Mouse (Mus musculus) lung, embryonic 16.5 days (tissue): ENCODE data around the gene Spem2. TPM values are rescaled to one million over a fixed set of nuclear protein-coding genes. Genes with fewer than 3 reads are reported as not detected.
A peak's percentile ranks its signal among the peaks of the same experiment; 100 is the strongest.

Experiments used
- ATAC-seq: fragments of 200-750 bp; cut with Nextera tagmentation; 2 replicates; pipeline ENCODE4 v1.8.0; 2017; ENCODE audit warnings: low read depth, mild to moderate bottlenecking, moderate library complexity
- H3K27ac ChIP-seq: fragments of 300-500 bp; sonication (generic); 2 replicates; pipeline ENCODE4 v1.5.1; 2014; ENCODE audit warnings: mild to moderate bottlenecking, control low read depth, low read length
- H3K27me3 ChIP-seq: fragments of 300-500 bp; sonication (generic); 2 replicates; pipeline ENCODE4 v1.6.1; 2014; ENCODE audit warnings: low read depth, low read length, mixed read lengths; ENCODE audit not compliant: control insufficient read depth, insufficient read depth
- H3K36me3 ChIP-seq: fragments of 300-500 bp; sonication (generic); 2 replicates; pipeline ENCODE4 v1.6.1; 2014; ENCODE audit warnings: low read length; ENCODE audit not compliant: control insufficient read depth, insufficient read depth
- H3K4me1 ChIP-seq: fragments of 300-500 bp; sonication (generic); replicated peaks from 2 replicates; pipeline ENCODE4 v1.6.1; 2014; ENCODE audit warnings: low read length, mixed read lengths; ENCODE audit not compliant: control insufficient read depth, insufficient read depth
- H3K4me2 ChIP-seq: fragments of 300-500 bp; sonication (generic); 2 replicates; pipeline ENCODE4 v1.6.1; 2014; ENCODE audit warnings: low read depth, low read length, control low read depth
- H3K4me3 ChIP-seq: fragments of 300-500 bp; sonication (generic); 2 replicates; pipeline ENCODE4 v1.5.1; 2014; ENCODE audit warnings: mild to moderate bottlenecking, low read length, control low read depth
- H3K9ac ChIP-seq: fragments of 300-500 bp; sonication (generic); 2 replicates; pipeline ENCODE4 v1.6.1; 2014; ENCODE audit warnings: low read length, control low read depth
- H3K9me3 ChIP-seq: fragments of 300-500 bp; sonication (generic); 2 replicates; pipeline ENCODE4 v1.6.1; 2016; ENCODE audit warnings: low read length; ENCODE audit not compliant: control insufficient read depth
- WGBS: fragments of 180-500 bp; shearing (Covaris S2); extraction: QIAGEN DNeasy Blood & Tissue Kit; methylation state at CpG from one replicate; pipeline ENCODE4 v1.1.7; 2014; 5-methylcytosine and 5-hydroxymethylcytosine counted together
- polyA plus RNA-seq: library from polyadenylated mRNA; unstranded; fragments of >200 nt; fragmentation: Nextera tagmentation; extraction: Ambion mirVana; gene quantifications from 2 replicates; pipeline ENCODE4 v1.2.1, GENCODE M21; 2015

The Spem2 gene
- polyA plus RNA-seq, 1 experiment from 2014 or later: not detected

GRCm38 (mm10) chr11:69818871-69819270 is 606 bp upstream of the Spem2 start:
- no peaks in the 10 kb centered on the region for H3K27me3 ChIP-seq
- H3K36me3 ChIP-seq: no peaks in the 10 kb centered on the region
- no peak for ATAC-seq
- no peak overlapping the region for H3K4me3 ChIP-seq
- H3K4me1 ChIP-seq: no peaks in the 10 kb centered on the region
- 0 out of 2 replicates have a peak, but pooled peaks cover 2% of the 10 kb centered on the region for H3K9me3 ChIP-seq
- no peak overlapping the region for H3K9ac ChIP-seq
- no peak overlapping the region for H3K27ac ChIP-seq
- 86% methylated on average over 8 of the region's 8 CpGs for WGBS
- no peak overlapping the region for H3K4me2 ChIP-seq

DNA sequence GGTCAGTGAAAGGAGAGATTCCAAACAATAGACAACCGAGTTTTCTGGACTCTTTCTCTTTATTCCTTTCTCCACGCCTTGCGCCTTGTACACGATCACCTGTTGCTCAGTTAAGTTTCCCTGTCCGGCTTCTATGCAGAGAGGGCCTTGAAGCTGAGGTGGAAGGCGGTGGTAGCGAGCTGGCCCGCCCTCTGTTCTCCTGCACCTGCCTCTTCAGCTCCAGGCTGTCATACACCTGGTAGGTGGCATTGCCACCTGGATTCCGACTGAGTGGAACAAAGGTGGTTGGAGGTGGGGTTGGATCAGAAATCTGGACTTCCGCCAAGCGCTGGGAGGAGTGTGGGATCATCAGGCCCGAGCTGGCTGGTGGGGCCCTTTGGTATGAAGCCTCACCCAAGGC is 1.7 kb downstream of the Spem2 start:
- Histone ChIP-seq H3K27ac (no peak overlapping the region), H3K4me3 (no peak overlapping the region), H3K27me3 (no peaks in the 10 kb centered on the region), H3K36me3 (no peaks in the 10 kb centered on the region), H3K9ac (no peak overlapping the region), H3K9me3 (0 out of 2 replicates have a peak, but pooled peaks cover 2% of the 10 kb centered on the region), H3K4me1 (no peaks in the 10 kb centered on the region), H3K4me2 (no peak overlapping the region)
- WGBS: 85% methylated on average over 12 of the region's 12 CpGs
- ATAC-seq: no peak

GRCm38 (mm10) chr11:69815155-69815554 is 3.1 kb downstream of the Spem2 start, which contains the start of gene Gm39566:
TSS of gene Gm39566 (minus strand) at chr11:69815298.
- Histone ChIP-seq H3K9ac (no peak within 1 kb of the TSS), H3K27me3 (no peaks in the 10 kb centered on the region), H3K4me1 (no peaks in the 10 kb centered on the region), H3K4me2 (no peak within 1 kb of the TSS), H3K9me3 (0 out of 2 replicates have a peak, but pooled peaks cover 2% of the 10 kb centered on the region), H3K4me3 (no peak within 1 kb of the TSS), H3K27ac (no peak within 1 kb of the TSS), H3K36me3 (no peaks in the 10 kb centered on the region)
- ATAC-seq: no peak
- WGBS: 65% methylated on average over 10 of the region's 10 CpGs

GRCm38 (mm10) chr11:69810280-69810679 is 8.0 kb downstream of the Spem2 start:
- no peak overlapping the region for H3K9ac ChIP-seq
- H3K36me3 ChIP-seq: no peaks in the 10 kb centered on the region
- no peak overlapping the region for H3K4me2 ChIP-seq
- H3K27me3 ChIP-seq: peaks cover 4% of the 10 kb centered on the region; the same call in 1 of the 2 replicates
- peaks cover 3% of the 10 kb centered on the region; the same call in 1 of the 2 replicates for H3K9me3 ChIP-seq
- no peaks in the 10 kb centered on the region for H3K4me1 ChIP-seq
- no peak for ATAC-seq
- no peak overlapping the region for H3K27ac ChIP-seq
- H3K4me3 ChIP-seq: no peak overlapping the region

- Histone ChIP-seq H3K9ac (no peak overlapping the region), H3K27ac (no peak overlapping the region), H3K4me2 (no peak overlapping the region), H3K36me3 (no peaks in the 10 kb centered on the region), H3K4me1 (peaks cover 21% of the 10 kb centered on the region), H3K9me3 (peaks cover 3% of the 10 kb centered on the region; the same call in 1 of the 2 replicates), H3K4me3 (no peak overlapping the region), H3K27me3 (peaks cover 19% of the 10 kb centered on the region)
- no peak for ATAC-seq
- WGBS: 67% methylated on average over 2 of the region's 2 CpGs
These were observed 10.6 kb downstream of the Spem2 start for GRCm38 (mm10) chr11:69807641-69808040.

GRCm38 (mm10) chr11:69806378-69806777 is 11.9 kb downstream of the Spem2 start:
- H3K36me3 ChIP-seq: no peaks in the 10 kb centered on the region
- no peak overlapping the region for H3K9ac ChIP-seq
- peaks cover 28% of the 10 kb centered on the region for H3K4me1 ChIP-seq
- H3K4me3 ChIP-seq: no peak overlapping the region
- peaks cover 3% of the 10 kb centered on the region; the same call in 1 of the 2 replicates for H3K9me3 ChIP-seq
- no peak overlapping the region for H3K27ac ChIP-seq
- 71% methylated on average over 4 of the region's 4 CpGs for WGBS
- ATAC-seq: no peak
- H3K4me2 ChIP-seq: no peak overlapping the region
- H3K27me3 ChIP-seq: peaks cover 28% of the 10 kb centered on the region

DNA sequence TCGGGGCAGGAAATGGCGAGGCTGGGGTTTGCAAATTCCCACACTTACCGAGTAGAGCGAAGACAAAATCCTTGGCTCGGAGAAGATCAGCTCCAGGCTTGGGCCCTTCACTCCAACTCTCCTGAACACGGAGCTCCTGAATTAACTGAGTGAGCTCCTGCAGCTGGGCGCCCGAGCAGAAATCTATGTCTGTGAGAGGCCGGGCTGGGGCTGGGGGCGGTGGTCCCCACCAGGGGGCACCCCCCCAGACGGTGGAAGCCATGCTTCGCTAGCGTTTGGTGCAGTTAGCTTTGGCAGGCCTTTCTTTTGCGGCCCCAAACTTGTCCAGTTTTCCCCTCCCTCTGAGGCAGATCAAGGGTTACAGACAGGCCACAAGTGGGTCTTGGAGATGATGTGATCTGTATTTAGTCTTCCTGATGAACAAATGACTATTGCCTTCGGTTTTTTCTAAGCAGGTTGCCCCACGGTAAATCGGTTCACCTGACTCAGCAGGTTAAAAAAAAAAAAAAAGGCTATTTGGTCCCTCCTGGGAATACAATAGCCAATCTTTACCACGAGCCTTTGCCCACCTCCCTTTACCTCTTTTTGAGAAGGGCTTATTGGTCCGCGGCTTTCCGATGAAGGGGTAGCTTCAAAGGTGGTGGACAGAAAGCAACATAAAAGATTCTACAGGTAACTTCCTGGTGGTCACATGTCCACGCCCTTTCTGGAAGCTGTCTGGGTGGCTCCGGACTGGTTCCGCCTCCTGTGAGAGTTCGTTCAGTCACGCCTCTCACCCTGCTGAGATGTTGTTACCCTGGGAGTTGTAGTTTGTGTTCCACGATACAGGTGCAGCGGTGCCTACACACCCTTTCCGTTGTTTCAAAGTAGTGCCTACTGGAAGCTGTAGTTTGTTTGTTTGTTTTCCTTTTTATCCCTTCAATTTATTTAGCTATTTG is 13.0 kb downstream of the Spem2 start, which contains the start of gene Tmem102:
Tmem102 (minus strand) TSS at position 653 of the 938 bp plus-strand sequence.
- Histone ChIP-seq H3K9ac (peak within 1 kb of the TSS; percentile 75), H3K9me3 (peaks cover 3% of the 10 kb centered on the region; the same call in 1 of the 2 replicates), H3K36me3 (no peaks in the 10 kb centered on the region), H3K27me3 (peaks cover 30% of the 10 kb centered on the region), H3K27ac (no peak within 1 kb of the TSS), H3K4me2 (peak within 1 kb of the TSS; percentile 98), H3K4me1 (peaks cover 39% of the 10 kb centered on the region), H3K4me3 (peak within 1 kb of the TSS; percentile 66)
- no peak for ATAC-seq
- WGBS: 10% methylated on average over 29 of the region's 29 CpGs

DNA sequence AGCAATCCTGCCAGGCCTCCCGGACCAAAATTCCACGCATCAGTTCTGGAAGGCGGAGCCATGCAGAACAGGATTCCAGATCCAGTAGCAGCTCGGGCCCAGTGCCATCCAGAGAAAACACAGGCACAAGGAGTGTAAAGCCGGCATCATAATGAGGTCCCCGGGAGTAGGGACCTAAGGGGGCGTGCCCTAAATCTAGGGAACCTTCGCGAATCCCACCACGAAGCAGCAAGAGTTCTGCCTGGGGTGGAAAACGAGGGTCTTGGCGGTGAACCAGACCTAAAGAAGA is 13.7 kb downstream of the Spem2 start:
- peak overlapping the region; percentile 98 for H3K4me2 ChIP-seq
- H3K4me1 ChIP-seq: peaks cover 45% of the 10 kb centered on the region
- no peak overlapping the region for H3K27ac ChIP-seq
- peaks cover 31% of the 10 kb centered on the region for H3K27me3 ChIP-seq
- peak overlapping the region; percentile 75 for H3K9ac ChIP-seq
- WGBS: 8% methylated on average over 12 of the region's 12 CpGs
- peak overlapping the region; percentile 66 for H3K4me3 ChIP-seq
- H3K36me3 ChIP-seq: no peaks in the 10 kb centered on the region
- ATAC-seq: no peak
- peaks cover 3% of the 10 kb centered on the region; the same call in 1 of the 2 replicates for H3K9me3 ChIP-seq

DNA sequence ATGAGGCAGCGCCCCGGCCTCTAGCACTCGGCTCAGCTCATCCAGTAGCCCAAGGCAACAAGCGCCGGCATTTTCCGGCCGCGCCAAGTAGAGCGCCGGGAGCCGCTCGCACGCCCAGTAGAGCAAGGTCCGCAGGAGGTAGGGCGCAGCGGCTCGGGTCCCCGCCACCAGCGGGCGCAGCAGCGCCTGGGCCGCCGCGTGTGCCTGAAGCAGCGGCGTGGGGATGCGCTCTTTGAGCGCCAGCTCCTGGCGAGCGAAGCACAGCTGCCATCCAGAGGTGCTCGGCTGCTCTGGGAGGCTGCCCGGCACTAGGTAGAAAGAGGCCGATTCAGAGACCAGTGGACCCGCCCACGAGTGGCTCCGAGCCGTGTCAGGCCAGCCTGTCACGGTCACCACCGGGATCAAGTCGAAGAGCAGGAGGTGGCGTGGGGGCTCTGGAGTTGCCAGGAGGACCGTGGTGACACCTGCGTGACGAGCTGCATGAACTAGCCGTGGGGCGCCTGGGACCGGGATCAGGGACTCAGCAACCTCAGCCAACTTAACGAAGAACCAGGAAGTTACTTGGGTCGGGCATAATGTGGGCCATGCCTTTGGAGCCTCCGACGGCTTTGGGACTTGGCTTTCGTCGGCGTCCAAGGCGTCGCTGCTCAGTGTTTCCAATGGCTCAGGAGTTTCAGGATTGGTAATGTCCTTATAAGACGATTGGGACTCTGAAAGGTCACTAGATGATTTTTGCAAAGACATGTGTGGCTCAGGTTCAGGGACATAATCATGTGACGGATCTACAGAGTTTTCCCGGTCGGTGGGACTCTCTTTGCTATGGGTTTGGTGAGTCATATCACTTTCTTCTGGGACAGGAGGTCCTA is 14.2 kb downstream of the Spem2 start:
- H3K9me3 ChIP-seq: peaks cover 3% of the 10 kb centered on the region; the same call in 1 of the 2 replicates
- H3K4me2 ChIP-seq: peak overlapping the region; percentile 98
- peaks cover 49% of the 10 kb centered on the region for H3K4me1 ChIP-seq
- H3K9ac ChIP-seq: peak overlapping the region; percentile 75
- peak overlapping the region; percentile 31; the same call in 1 of the 2 replicates for H3K27ac ChIP-seq
- 2% methylated on average over 60 of the region's 60 CpGs for WGBS
- peak overlapping the region; percentile 66 for H3K4me3 ChIP-seq
- ATAC-seq: peak; percentile 72
- H3K36me3 ChIP-seq: no peaks in the 10 kb centered on the region
- peaks cover 31% of the 10 kb centered on the region for H3K27me3 ChIP-seq
